Mouse (Mus musculus): Measurements from ENCODE around the gene Olfr33. TPM values are rescaled to one million over a fixed set of nuclear protein-coding genes. Genes with fewer than 3 reads are reported as not detected.

Olfr33 gene
- total RNA-seq (2015) (not detected in 2 replicates), total RNA-seq (2017) (not detected in 2 replicates)

DNA sequence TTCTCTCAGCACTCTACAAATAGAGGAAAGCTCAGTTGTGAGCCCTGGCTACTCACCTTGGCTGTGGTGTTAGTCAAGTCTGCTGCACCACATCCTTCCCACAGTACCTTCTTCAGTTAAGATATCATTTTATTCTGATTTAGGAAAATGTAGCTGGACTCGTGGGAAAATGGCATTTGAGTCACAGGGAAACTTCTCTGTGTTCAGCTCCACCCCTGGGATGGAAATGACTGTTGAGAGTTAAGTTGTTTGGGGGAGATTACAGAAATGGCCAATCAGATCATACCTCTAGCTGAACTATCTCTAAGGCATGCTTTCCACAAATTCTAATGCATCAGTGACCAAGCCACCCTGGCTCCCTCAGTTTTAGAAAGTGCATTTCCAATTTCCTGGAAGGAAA, at the start of gene Olfr33:
Gene Olfr33 (minus strand): TSS at position 101 of the 400 bp plus-strand sequence.
- ATAC-seq (replicated peaks; ENCODE audit: poor library complexity): no peak

GRCm38 (mm10) chr7:102759266-102759665, 40.4 kb upstream of the Olfr33 start, which contains the start of the genes Olfr560 and Olfr78:
TSS of gene Olfr560 (minus strand) at chr7:102759366.
TSS of gene Olfr78 (minus strand) at chr7:102759471.
- ATAC-seq (replicated peaks; ENCODE audit: poor library complexity): no peak

- ATAC-seq (replicated peaks; ENCODE audit: poor library complexity): peak; percentile 66
Measured at GRCm38 (mm10) chr7:102752086-102752485, 33.2 kb upstream of the Olfr33 start.

- no peak for ATAC-seq (replicated peaks; ENCODE audit: poor library complexity)
Measured at GRCm38 (mm10) chr7:102737705-102738104, 18.8 kb upstream of the Olfr33 start.

- ATAC-seq (replicated peaks; ENCODE audit: poor library complexity): no peak
Measured at GRCm38 (mm10) chr7:102733793-102734192, 14.9 kb upstream of the Olfr33 start.

GRCm38 (mm10) chr7:102727391-102727790, 8.5 kb upstream of the Olfr33 start, which contains the start of gene Olfr559:
TSS of gene Olfr559 (minus strand) at chr7:102727491.
- ATAC-seq (replicated peaks; ENCODE audit: poor library complexity): no peak

GRCm38 (mm10) chr7:102701915-102702314, 17.0 kb downstream of the Olfr33 start, which contains the start of gene Olfr558:
TSS of gene Olfr558 (plus strand) at chr7:102702215.
- no peak for ATAC-seq (replicated peaks; ENCODE audit: poor library complexity)

DNA sequence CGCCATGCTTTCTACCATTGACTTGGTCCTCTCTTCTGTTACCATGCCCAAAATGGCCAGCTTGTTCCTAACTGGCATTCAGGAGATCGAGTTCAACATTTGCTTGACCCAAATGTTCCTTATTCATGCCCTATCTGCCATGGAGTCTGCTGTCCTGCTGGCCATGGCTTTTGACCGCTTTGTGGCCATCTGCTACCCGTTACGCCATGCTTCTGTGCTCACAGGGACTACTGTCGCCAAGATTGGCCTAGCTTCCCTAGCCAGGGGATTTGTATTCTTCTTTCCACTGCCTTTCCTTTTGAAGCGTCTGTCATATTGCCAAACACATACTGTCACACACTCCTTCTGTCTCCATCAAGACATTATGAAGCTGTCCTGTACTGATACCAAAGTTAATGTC, 20.4 kb downstream of the Olfr33 start:
- no peak for ATAC-seq (replicated peaks; ENCODE audit: poor library complexity)

- ATAC-seq (replicated peaks; ENCODE audit: poor library complexity): peak; percentile 99
Measured at GRCm38 (mm10) chr7:102695358-102696125, 23.3 kb downstream of the Olfr33 start, which contains the start of gene Olfr557. TSS of gene Olfr557 (plus strand) at chr7:102695910.

GRCm38 (mm10) chr7:102686944-102687501, 31.8 kb downstream of the Olfr33 start, which contains the start of gene Trim68:
TSS of gene Trim68 (minus strand) at chr7:102687327.
- ATAC-seq (replicated peaks; ENCODE audit: poor library complexity): peak; percentile 99

DNA sequence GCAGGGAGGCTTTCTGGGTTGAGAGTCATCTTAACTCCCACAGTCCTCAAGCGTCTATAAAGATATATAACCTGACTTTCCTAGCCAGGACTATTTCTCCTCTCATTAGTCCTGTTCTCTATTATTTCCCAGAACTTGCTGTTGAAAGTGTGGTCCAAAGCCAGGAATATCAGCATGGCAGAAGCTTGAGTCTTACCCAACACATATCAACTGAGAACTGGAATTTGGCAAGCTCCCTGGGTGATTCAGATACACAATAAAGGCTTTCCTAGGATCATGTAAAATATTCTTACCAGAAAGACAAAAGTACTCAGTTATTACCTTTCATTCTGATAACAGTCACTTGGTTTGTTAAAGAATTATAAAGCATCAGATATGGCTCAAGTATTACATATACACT, 37.0 kb downstream of the Olfr33 start:
- ATAC-seq (replicated peaks; ENCODE audit: poor library complexity): no peak

DNA sequence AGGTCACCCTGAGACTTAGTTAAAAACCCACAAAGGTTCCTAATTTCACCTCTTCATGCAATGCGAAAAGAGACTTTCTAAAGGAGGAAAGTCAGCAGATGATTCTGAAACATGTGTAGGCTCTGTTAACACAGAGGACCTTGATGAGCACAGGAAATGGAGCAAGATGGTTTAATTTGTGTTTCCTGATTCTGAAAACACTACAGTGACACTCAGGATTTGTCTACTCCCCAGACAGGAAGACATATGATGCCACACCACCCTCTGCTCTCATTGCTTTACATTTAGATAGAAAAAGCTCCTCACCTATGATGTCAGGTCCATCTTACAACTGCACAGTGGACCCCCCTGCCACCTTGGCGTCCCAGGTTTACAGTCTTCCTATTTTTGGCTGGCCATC, 42.6 kb downstream of the Olfr33 start:
- ATAC-seq (replicated peaks; ENCODE audit: poor library complexity): peak; percentile 83

DNA sequence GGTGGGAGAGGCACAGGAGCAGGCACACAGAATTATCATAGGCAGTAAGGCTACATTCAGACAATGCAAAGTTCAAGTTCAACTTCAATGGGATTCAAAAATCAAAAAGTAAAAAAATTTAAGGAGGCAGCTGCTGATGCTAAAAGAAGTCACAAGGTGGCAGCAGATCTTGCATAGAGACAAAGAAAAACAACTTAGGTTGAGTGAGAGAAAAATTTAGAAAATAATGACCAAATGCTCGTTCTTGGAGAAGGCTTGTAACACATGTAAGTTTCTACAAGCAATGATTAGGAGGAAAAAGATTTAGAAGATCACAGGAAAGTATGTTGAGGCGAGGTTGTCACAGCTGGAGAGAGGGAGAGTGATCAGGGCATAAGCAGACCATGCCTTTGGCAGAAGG, 53.5 kb downstream of the Olfr33 start:
- peak; percentile 57 for ATAC-seq (replicated peaks; ENCODE audit: poor library complexity)

DNA sequence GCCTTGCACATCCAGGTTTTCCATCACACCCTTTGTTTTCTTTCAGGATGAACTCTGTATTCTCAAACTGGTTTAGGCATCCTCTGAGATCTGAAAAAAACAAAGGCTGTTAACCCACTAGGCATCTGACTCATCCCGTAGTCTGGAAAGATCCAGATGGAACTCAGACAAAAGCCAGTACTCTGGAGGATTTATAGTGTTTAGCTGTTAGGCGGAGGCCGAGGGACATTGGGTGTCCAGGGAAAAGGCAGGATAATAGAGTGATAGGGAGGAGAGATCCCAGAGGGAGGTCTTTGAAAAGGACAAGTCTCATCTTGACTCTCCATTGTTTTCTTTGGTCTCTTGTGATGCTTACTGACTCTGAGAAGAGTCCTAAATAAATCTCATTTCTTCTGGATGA, 54.3 kb downstream of the Olfr33 start, which contains the start of gene Olfr556:
Gene Olfr556 (plus strand): TSS at position 301 of the 400 bp plus-strand sequence.
- ATAC-seq (replicated peaks; ENCODE audit: poor library complexity): no peak

Other genes with a start within 250 kb of the Olfr33 start
Only the 30 nearest of the 32 such genes appear.
- not detected in 2 replicates for gene Olfr543, start 237.4 kb downstream of the Olfr33 start, total RNA-seq (2015)
- gene Olfr543, start 237.4 kb downstream of the Olfr33 start, total RNA-seq (2017): not detected in 2 replicates
- not detected in 2 replicates for gene Olfr544, start 230.8 kb downstream of the Olfr33 start, total RNA-seq (2015)
- not detected in 2 replicates for gene Olfr544, start 230.8 kb downstream of the Olfr33 start, total RNA-seq (2017)
- gene Olfr545, start 219.5 kb downstream of the Olfr33 start, total RNA-seq (2015): not detected in 2 replicates
- gene Olfr545, start 219.5 kb downstream of the Olfr33 start, total RNA-seq (2017): not detected in 2 replicates
- not detected in 2 replicates for gene Olfr547, start 184.3 kb downstream of the Olfr33 start, total RNA-seq (2015)
- not detected in 2 replicates for gene Olfr547, start 184.3 kb downstream of the Olfr33 start, total RNA-seq (2017)
- not detected in 2 replicates for gene Olfr548-ps1, start 178.2 kb downstream of the Olfr33 start, total RNA-seq (2015)
- gene Olfr548-ps1, start 178.2 kb downstream of the Olfr33 start, total RNA-seq (2017): not detected in 2 replicates
- gene Olfr549, start 169.2 kb downstream of the Olfr33 start, total RNA-seq (2015): not detected in 2 replicates
- gene Olfr549, start 169.2 kb downstream of the Olfr33 start, total RNA-seq (2017): not detected in 2 replicates
- gene Trim21, start 153.6 kb downstream of the Olfr33 start, total RNA-seq (2015): 7.4 and 11.5 TPM in 2 replicates
- gene Trim21, start 153.6 kb downstream of the Olfr33 start, total RNA-seq (2017): 29.3 and 45.8 TPM in 2 replicates
- 0.27 TPM in 1 of 2 replicates, not detected in the other for gene Olfr550, start 147.6 kb downstream of the Olfr33 start, total RNA-seq (2015)
- gene Olfr550, start 147.6 kb downstream of the Olfr33 start, total RNA-seq (2017): not detected in 2 replicates
- gene Olfr551, start 127.2 kb downstream of the Olfr33 start, total RNA-seq (2015): not detected in 2 replicates
- not detected in 2 replicates for gene Olfr551, start 127.2 kb downstream of the Olfr33 start, total RNA-seq (2017)
- gene Olfr552, start 121.3 kb downstream of the Olfr33 start, total RNA-seq (2015): 0.10 TPM in 1 of 2 replicates, not detected in the other
- not detected in 2 replicates for gene Olfr552, start 121.3 kb downstream of the Olfr33 start, total RNA-seq (2017)
- not detected in 2 replicates for gene Olfr553, start 100.9 kb downstream of the Olfr33 start, total RNA-seq (2015)
- not detected in 2 replicates for gene Olfr553, start 100.9 kb downstream of the Olfr33 start, total RNA-seq (2017)
- gene Olfr554, start 80.6 kb downstream of the Olfr33 start, total RNA-seq (2015): not detected in 2 replicates
- not detected in 2 replicates for gene Olfr554, start 80.6 kb downstream of the Olfr33 start, total RNA-seq (2017)
- not detected in 2 replicates for gene Olfr555, start 60.2 kb downstream of the Olfr33 start, total RNA-seq (2015)
- gene Olfr555, start 60.2 kb downstream of the Olfr33 start, total RNA-seq (2017): not detected in 2 replicates
- not detected in 2 replicates for gene Olfr556, start 54.2 kb downstream of the Olfr33 start, total RNA-seq (2015)
- not detected in 2 replicates for gene Olfr556, start 54.2 kb downstream of the Olfr33 start, total RNA-seq (2017)
- 6.1 and 6.4 TPM in 2 replicates for gene Trim68, start 31.7 kb downstream of the Olfr33 start, total RNA-seq (2015)
- 4.8 and 5.6 TPM in 2 replicates for gene Trim68, start 31.7 kb downstream of the Olfr33 start, total RNA-seq (2017)
- gene Olfr557, start 23.2 kb downstream of the Olfr33 start, total RNA-seq (2015): not detected in 2 replicates
- gene Olfr557, start 23.2 kb downstream of the Olfr33 start, total RNA-seq (2017): 0.24 TPM in 1 of 2 replicates, not detected in the other
- gene Olfr558, start 16.9 kb downstream of the Olfr33 start, total RNA-seq (2015): not detected in 2 replicates
- not detected in 2 replicates for gene Olfr558, start 16.9 kb downstream of the Olfr33 start, total RNA-seq (2017)
- gene Olfr559, start 8.4 kb upstream of the Olfr33 start, total RNA-seq (2015): not detected in 2 replicates
- not detected in 2 replicates for gene Olfr559, start 8.4 kb upstream of the Olfr33 start, total RNA-seq (2017)
- gene Olfr560, start 40.3 kb upstream of the Olfr33 start, total RNA-seq (2015): not detected in 2 replicates
- gene Olfr560, start 40.3 kb upstream of the Olfr33 start, total RNA-seq (2017): not detected in 2 replicates
- gene Olfr78, start 40.4 kb upstream of the Olfr33 start, total RNA-seq (2015): not detected in 2 replicates
- gene Olfr78, start 40.4 kb upstream of the Olfr33 start, total RNA-seq (2017): not detected in 2 replicates
- not detected in 2 replicates for gene Olfr561, start 52.2 kb upstream of the Olfr33 start, total RNA-seq (2015)
- not detected in 2 replicates for gene Olfr561, start 52.2 kb upstream of the Olfr33 start, total RNA-seq (2017)
- not detected in 2 replicates for gene Olfr564, start 84.4 kb upstream of the Olfr33 start, total RNA-seq (2015)
- gene Olfr564, start 84.4 kb upstream of the Olfr33 start, total RNA-seq (2017): not detected in 2 replicates
- gene Olfr566, start 139.7 kb upstream of the Olfr33 start, total RNA-seq (2015): not detected in 2 replicates
- not detected in 2 replicates for gene Olfr566, start 139.7 kb upstream of the Olfr33 start, total RNA-seq (2017)
- not detected in 2 replicates for gene Olfr568, start 158.1 kb upstream of the Olfr33 start, total RNA-seq (2015)
- not detected in 2 replicates for gene Olfr568, start 158.1 kb upstream of the Olfr33 start, total RNA-seq (2017)
- not detected in 2 replicates for gene Olfr569, start 171.8 kb upstream of the Olfr33 start, total RNA-seq (2015)
- gene Olfr569, start 171.8 kb upstream of the Olfr33 start, total RNA-seq (2017): not detected in 2 replicates
- not detected in 2 replicates for gene Olfr570, start 175.5 kb upstream of the Olfr33 start, total RNA-seq (2015)
- gene Olfr570, start 175.5 kb upstream of the Olfr33 start, total RNA-seq (2017): not detected in 2 replicates
- not detected in 2 replicates for gene Olfr571, start 198.5 kb upstream of the Olfr33 start, total RNA-seq (2015)
- gene Olfr571, start 198.5 kb upstream of the Olfr33 start, total RNA-seq (2017): not detected in 2 replicates
- gene Olfr572, start 205.3 kb upstream of the Olfr33 start, total RNA-seq (2015): not detected in 2 replicates
- not detected in 2 replicates for gene Olfr572, start 205.3 kb upstream of the Olfr33 start, total RNA-seq (2017)
- not detected in 2 replicates for gene Olfr573-ps1, start 223.5 kb upstream of the Olfr33 start, total RNA-seq (2015)
- gene Olfr573-ps1, start 223.5 kb upstream of the Olfr33 start, total RNA-seq (2017): not detected in 2 replicates
- gene Olfr574, start 229.4 kb upstream of the Olfr33 start, total RNA-seq (2015): not detected in 2 replicates
- not detected in 2 replicates for gene Olfr574, start 229.4 kb upstream of the Olfr33 start, total RNA-seq (2017)